Mouse (Mus musculus) heart, embryonic 15.5 days (tissue): ENCODE data around the gene Wdr20. TPM values are rescaled to one million over a fixed set of nuclear protein-coding genes. Genes with fewer than 3 reads are reported as not detected.
A peak's percentile ranks its signal among the peaks of the same experiment; 100 is the strongest.

Source experiments
- ATAC-seq: fragments of 200-750 bp; cut with Nextera tagmentation; replicated peaks from 2 replicates; pipeline ENCODE4 v1.8.0; 2017; ENCODE audit warnings: low read depth, moderate TSS enrichment; ENCODE audit not compliant: insufficient number of reproducible peaks, insufficient read depth, low FRiP score
- H3K27ac ChIP-seq: fragments of 300-500 bp; sonication (generic); 2 replicates; pipeline ENCODE4 v1.5.1; 2015; ENCODE audit warnings: mild to moderate bottlenecking, inconsistent platforms
- H3K27me3 ChIP-seq: fragments of 300-500 bp; sonication (generic); 2 replicates; pipeline ENCODE4 v1.6.1; 2015; ENCODE audit warnings: inconsistent platforms
- H3K36me3 ChIP-seq: fragments of 300-500 bp; sonication (generic); 2 replicates; pipeline ENCODE4 v1.6.1; 2015; ENCODE audit warnings: mild to moderate bottlenecking, inconsistent platforms
- H3K4me1 ChIP-seq: fragments of 300-500 bp; sonication (generic); replicated peaks from 2 replicates; pipeline ENCODE4 v1.6.1; 2015; ENCODE audit warnings: inconsistent platforms
- H3K4me2 ChIP-seq: fragments of 300-500 bp; sonication (generic); 2 replicates; pipeline ENCODE4 v1.6.1; 2015; ENCODE audit warnings: inconsistent platforms, mild to moderate bottlenecking, moderate library complexity
- H3K4me3 ChIP-seq: fragments of 300-500 bp; sonication (generic); 2 replicates; pipeline ENCODE4 v1.5.1; 2015; ENCODE audit warnings: mild to moderate bottlenecking, inconsistent platforms
- H3K9ac ChIP-seq: fragments of 300-500 bp; sonication (generic); 2 replicates; pipeline ENCODE4 v1.6.1; 2015; ENCODE audit warnings: mild to moderate bottlenecking, inconsistent platforms
- H3K9me3 ChIP-seq: fragments of 300-500 bp; sonication (generic); replicated peaks from 2 replicates; pipeline ENCODE4 v1.6.1; 2016; ENCODE audit warnings: inconsistent platforms
- WGBS: fragments of 180-500 bp; shearing (Covaris S2); methylation state at CpG from one replicate; pipeline ENCODE4 v1.1.7; 2015; ENCODE audit warnings: mixed read lengths; 5-methylcytosine and 5-hydroxymethylcytosine counted together
- polyA plus RNA-seq: library from polyadenylated mRNA; unstranded; fragments of >200 nt; fragmentation: Nextera tagmentation; extraction: Ambion mirVana; gene quantifications from 2 replicates; pipeline ENCODE4 v1.2.1, GENCODE M21; 2015

The Wdr20 gene
- polyA plus RNA-seq, 1 experiment from 2014 or later = 14.7 TPM

GRCm38 (mm10) chr12:110844227-110845130, 106.7 kb downstream of the Wdr20 start:
- Histone ChIP-seq H3K9me3 (no peaks in the 10 kb centered on the region), H3K27ac (peak overlapping the region; percentile 89), H3K36me3 (no peaks in the 10 kb centered on the region), H3K9ac (peak overlapping the region; percentile 62), H3K4me1 (peaks cover 25% of the 10 kb centered on the region), H3K27me3 (no peaks in the 10 kb centered on the region), H3K4me2 (peak overlapping the region; percentile 82), H3K4me3 (peak overlapping the region; percentile 69)
- 0 out of 2 replicates have a peak, but pooled peaks have one; percentile 25 for ATAC-seq
- 1% methylated on average over 42 of the region's 42 CpGs for WGBS

DNA sequence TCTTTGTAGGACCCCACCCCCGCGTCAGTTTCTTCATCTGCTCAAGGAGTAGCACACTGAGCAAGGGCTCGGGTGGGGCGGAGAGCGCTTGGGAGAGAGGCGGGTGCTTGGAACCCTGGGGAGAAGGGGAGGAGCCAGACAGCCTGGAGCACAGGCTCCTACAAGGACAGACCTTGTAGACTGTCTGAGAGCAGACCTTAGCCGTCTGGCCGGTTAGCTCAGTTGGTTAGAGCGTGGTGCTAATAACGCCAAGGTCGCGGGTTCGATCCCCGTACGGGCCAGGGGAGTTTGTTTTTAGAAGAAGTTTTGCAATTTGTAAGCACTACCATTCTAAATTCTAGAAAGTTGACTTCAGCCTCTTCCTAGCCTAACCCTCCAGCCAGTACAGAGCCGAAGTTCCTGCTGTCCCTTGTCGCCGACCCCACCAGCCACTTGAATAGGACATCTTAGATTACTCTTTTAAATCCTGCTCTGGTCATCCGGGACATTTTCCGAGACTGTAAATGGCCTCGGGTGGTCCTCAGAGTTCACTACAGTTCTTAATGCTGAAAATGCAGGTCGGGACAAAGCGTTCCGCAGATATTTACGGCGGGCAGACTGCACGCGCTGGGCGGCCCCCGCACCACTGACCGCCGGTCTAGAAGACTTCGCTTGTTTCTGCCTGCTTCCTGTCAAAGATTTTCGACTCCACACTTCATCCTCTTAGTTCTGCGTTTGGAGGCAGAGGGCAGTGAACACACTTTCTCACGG, 107.6 kb downstream of the Wdr20 start:
- Histone ChIP-seq H3K9me3 (no peaks in the 10 kb centered on the region), H3K4me3 (peak overlapping the region; percentile 69), H3K27me3 (no peaks in the 10 kb centered on the region), H3K9ac (peak overlapping the region; percentile 71), H3K27ac (peak overlapping the region; percentile 89), H3K36me3 (no peaks in the 10 kb centered on the region), H3K4me2 (peak overlapping the region; percentile 82), H3K4me1 (peaks cover 21% of the 10 kb centered on the region)
- under 1% methylated on average over 36 of the region's 36 CpGs for WGBS
- peak; percentile 93 for ATAC-seq

DNA sequence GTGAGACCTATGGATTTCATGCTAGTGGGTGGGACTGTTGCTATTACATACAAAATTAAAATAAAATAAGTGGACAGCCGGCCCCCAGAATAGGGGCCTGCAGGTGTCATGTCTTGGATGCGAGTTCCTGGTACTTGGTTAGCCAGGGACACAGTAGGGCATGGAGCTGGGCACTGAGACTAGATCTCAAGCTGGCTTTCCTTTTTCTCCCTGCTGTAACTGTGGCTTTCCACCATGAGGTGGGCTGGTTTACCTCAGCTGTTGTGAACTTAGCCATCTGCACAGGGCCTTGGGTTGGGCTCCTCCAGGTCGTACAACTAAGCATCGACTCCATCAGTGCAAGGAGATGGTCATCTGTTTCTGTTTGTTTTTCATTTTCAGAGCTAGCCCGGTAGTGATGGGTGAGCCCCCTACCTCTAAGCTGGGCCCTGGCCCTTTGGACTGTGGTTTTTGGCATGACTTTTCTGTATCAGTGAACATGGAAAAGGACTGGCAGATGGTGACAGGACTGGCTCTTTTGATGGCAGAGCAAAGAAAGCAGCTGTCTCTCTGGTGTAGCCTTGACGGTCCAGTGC, 108.5 kb downstream of the Wdr20 start:
- ATAC-seq = no peak
- Histone ChIP-seq H3K9ac (peak overlapping the region; percentile 71), H3K4me2 (peak overlapping the region; percentile 82), H3K4me3 (peak overlapping the region; percentile 69), H3K27me3 (no peaks in the 10 kb centered on the region), H3K9me3 (no peaks in the 10 kb centered on the region), H3K27ac (peak overlapping the region; percentile 89; the same call in 1 of the 2 replicates), H3K36me3 (no peaks in the 10 kb centered on the region), H3K4me1 (peaks cover 27% of the 10 kb centered on the region)
- WGBS = 71% methylated on average over 6 of the region's 6 CpGs

DNA sequence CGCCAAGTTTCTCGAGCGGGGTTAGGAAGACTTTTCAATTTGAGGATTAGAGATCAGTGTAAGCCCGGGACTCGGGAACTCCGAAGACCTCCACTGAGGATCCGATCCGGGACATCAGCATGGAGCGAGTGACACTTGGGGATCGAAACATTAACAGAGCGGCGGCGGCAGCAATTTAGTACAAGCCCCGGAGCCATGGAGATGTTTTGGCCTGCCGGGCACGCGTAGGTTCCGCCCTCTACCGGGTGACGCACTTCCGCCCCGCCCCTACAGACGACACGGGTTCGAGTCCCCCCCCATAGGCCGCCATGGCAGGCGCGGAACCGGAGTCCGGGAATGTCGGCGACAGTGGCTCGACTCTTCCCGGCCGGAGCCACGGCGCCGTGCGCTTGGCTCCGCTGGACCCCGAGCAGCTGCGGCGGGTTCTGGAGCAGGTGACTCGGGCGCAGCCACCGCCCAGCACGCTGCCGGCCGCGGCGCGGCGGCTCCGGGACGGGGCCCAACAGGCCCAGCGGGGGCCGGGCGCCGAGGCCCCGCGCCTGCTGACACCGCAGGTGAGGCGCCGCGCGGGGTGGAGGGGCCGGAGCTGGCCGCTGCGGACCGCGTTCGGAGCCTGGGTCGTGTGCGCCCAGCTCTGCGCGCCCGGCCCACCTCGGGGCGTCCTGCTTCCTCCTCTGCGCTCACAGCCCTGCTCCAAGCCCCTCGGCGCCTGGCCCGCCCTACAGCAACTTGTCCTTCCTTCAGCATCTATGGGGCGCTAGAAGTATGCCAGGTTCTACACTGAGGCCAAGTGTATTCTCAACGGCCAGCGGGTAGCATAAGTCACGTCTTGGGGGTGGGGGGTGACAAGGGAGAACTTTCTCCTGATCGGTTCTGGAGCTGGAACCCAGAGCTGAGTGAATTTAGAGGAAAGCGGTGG, 112.5 kb downstream of the Wdr20 start, which contains the start of gene Zfp839:
Gene Zfp839 (plus strand): TSS at position 244 of the 919 bp plus-strand sequence.
- Histone ChIP-seq H3K4me1 (peaks cover 28% of the 10 kb centered on the region), H3K9ac (peak within 1 kb of the TSS; percentile 83), H3K36me3 (peaks cover 2% of the 10 kb centered on the region), H3K4me3 (peak within 1 kb of the TSS; percentile 85), H3K9me3 (no peaks in the 10 kb centered on the region), H3K27ac (peak within 1 kb of the TSS; percentile 85), H3K27me3 (no peaks in the 10 kb centered on the region), H3K4me2 (peak within 1 kb of the TSS; percentile 72)
- ATAC-seq = peak; percentile 61
- WGBS = under 1% methylated on average over 85 of the region's 89 CpGs

DNA sequence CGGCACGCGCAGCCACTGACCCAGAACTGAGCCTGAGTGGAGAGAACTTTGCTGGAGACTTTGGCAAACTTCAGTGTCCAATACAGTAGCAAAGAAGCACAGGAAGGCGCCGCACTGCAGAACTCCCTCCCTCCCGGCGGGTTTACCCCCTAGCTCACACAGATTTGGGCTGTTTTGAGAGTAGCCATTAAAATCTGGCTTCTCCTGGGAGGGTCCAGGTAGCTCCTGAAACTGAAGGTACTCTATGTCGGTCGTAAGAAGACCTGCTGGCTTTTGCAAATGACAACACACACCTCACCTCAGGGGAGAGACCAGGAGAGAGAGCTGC, 113.1 kb downstream of the Wdr20 start:
- Histone ChIP-seq H3K4me3 (peak overlapping the region; percentile 85), H3K27me3 (no peaks in the 10 kb centered on the region), H3K9ac (peak overlapping the region; percentile 83), H3K4me2 (peak overlapping the region; percentile 72), H3K4me1 (peaks cover 25% of the 10 kb centered on the region), H3K36me3 (peaks cover 8% of the 10 kb centered on the region), H3K27ac (peak overlapping the region; percentile 85), H3K9me3 (no peaks in the 10 kb centered on the region)
- 16% methylated on average over 9 of the region's 9 CpGs for WGBS
- no peak; the same call in 1 of the 2 replicates for ATAC-seq

- WGBS = 32% methylated on average over 12 of the region's 12 CpGs
- Histone ChIP-seq H3K9ac (peak overlapping the region; percentile 83; the same call in 1 of the 2 replicates), H3K4me3 (peak overlapping the region; percentile 85), H3K4me1 (peaks cover 21% of the 10 kb centered on the region), H3K36me3 (peaks cover 13% of the 10 kb centered on the region), H3K9me3 (no peaks in the 10 kb centered on the region), H3K4me2 (peak overlapping the region; percentile 72), H3K27ac (peak overlapping the region; percentile 85), H3K27me3 (no peaks in the 10 kb centered on the region)
- no peak for ATAC-seq
Measured at GRCm38 (mm10) chr12:110851414-110851813, 113.7 kb downstream of the Wdr20 start.

GRCm38 (mm10) chr12:110851923-110852322, 114.2 kb downstream of the Wdr20 start:
- no peak overlapping the region for H3K27ac ChIP-seq
- peaks cover 13% of the 10 kb centered on the region for H3K36me3 ChIP-seq
- 58% methylated on average over 1 of the region's 1 CpGs for WGBS
- no peaks in the 10 kb centered on the region for H3K27me3 ChIP-seq
- ATAC-seq = no peak
- H3K4me3 ChIP-seq = no peak overlapping the region
- no peaks in the 10 kb centered on the region for H3K9me3 ChIP-seq
- H3K9ac ChIP-seq = no peak overlapping the region
- H3K4me1 ChIP-seq = peaks cover 21% of the 10 kb centered on the region
- no peak overlapping the region for H3K4me2 ChIP-seq

Other genes with a start within 250 kb of the Wdr20 start
- gene Dync1h1, start 136.5 kb upstream of the Wdr20 start, polyA plus RNA-seq = 26.3 and 40.4 TPM in 2 replicates
- gene 1700001K19Rik, start 55.3 kb upstream of the Wdr20 start, polyA plus RNA-seq = not detected in 2 replicates
- 595 and 603 TPM in 2 replicates for gene Hsp90aa1, start 35.2 kb upstream of the Wdr20 start, polyA plus RNA-seq
- gene Mok, start 103.0 kb downstream of the Wdr20 start, polyA plus RNA-seq = 3.0 and 4.0 TPM in 2 replicates
- 4.5 and 5.9 TPM in 2 replicates for gene Zfp839, start 112.3 kb downstream of the Wdr20 start, polyA plus RNA-seq
- gene Cinp, start 151.2 kb downstream of the Wdr20 start, polyA plus RNA-seq = 55.2 and 64.2 TPM in 2 replicates
- gene Tecpr2, start 151.3 kb downstream of the Wdr20 start, polyA plus RNA-seq = 2.0 and 3.2 TPM in 2 replicates
- gene Ankrd9, start 241.1 kb downstream of the Wdr20 start, polyA plus RNA-seq = 15.4 and 18.0 TPM in 2 replicates